Mouse (Mus musculus) testis, adult 2 months (tissue): Measurements from ENCODE around the gene Nrarp. TPM values are rescaled to one million over a fixed set of nuclear protein-coding genes. Genes with fewer than 3 reads are reported as not detected.

Source experiments
- H3K27ac ChIP-seq: fragments of 200-500 bp; 2 replicates; pipeline ENCODE4 v1.5.1; 2012; ENCODE audit warnings: low read depth, low read length; ENCODE audit not compliant: control insufficient read depth, insufficient read depth
- H3K27me3 ChIP-seq: fragments of 200-500 bp; 2 replicates; pipeline ENCODE4 v1.6.1; 2012; ENCODE audit warnings: mild to moderate bottlenecking, low read length, moderate library complexity; ENCODE audit not compliant: control insufficient read depth, insufficient read depth
- H3K36me3 ChIP-seq: fragments of 200-500 bp; 2 replicates; pipeline ENCODE4 v1.6.1; 2012; ENCODE audit warnings: mild to moderate bottlenecking, low read length; ENCODE audit not compliant: control insufficient read depth, insufficient read depth
- H3K4me1 ChIP-seq: fragments of 200-500 bp; 2 replicates; pipeline ENCODE4 v1.6.1; 2012; ENCODE audit warnings: low read length; ENCODE audit not compliant: control insufficient read depth, insufficient read depth
- H3K4me3 ChIP-seq: fragments of 200-500 bp; 2 replicates; pipeline ENCODE4 v1.5.1; 2012; ENCODE audit warnings: low read depth, mild to moderate bottlenecking, low read length, moderate library complexity, mixed read lengths; ENCODE audit not compliant: control insufficient read depth
- CTCF ChIP-seq: fragments of 200-500 bp; IDR thresholded peaks from 2 replicates; pipeline ENCODE4 v1.5.1; 2012; ENCODE audit warnings: low read depth, mild to moderate bottlenecking, inconsistent platforms, low read length, moderate library complexity; ENCODE audit not compliant: control insufficient read depth, insufficient read depth, insufficient replicate concordance
- POLR2A ChIP-seq: fragments of 200-500 bp; IDR thresholded peaks from 2 replicates; pipeline ENCODE4 v1.6.1; 2012; ENCODE audit warnings: low read depth, mild to moderate bottlenecking, inconsistent platforms, low read length, moderate library complexity; ENCODE audit not compliant: control insufficient read depth
- polyA plus RNA-seq: library from polyadenylated mRNA; depleted of rRNA; stranded (reverse); fragments of >200 nt; gene quantifications from 2 replicates; pipeline ENCODE4 v1.2.3, GENCODE M21; 2012

Nrarp gene
- polyA plus RNA-seq, 1 experiment = 3.8 TPM

DNA sequence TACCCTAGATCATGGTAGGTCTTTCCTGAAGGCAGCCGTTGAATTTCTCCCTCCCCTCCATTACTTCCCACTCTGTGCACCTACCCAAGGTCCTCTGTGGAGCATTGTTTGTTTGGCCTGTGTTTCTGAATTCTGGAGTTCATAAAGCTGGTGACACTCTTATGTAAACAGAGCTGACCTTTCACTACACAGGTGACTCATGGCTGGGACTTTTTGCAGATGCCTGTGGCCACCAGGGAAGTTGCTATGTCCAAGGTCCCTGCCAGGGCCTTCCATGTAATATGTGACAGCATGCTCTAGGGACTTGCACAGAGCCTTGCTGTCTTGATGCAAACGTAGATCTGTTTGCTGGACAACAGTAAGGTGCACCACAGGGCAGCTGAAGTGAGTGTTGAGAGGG lies 30.9 kb upstream of the Nrarp start:
- Histone ChIP-seq H3K27me3 (no peaks in the 10 kb centered on the region), H3K36me3 (no peaks in the 10 kb centered on the region), H3K4me3 (no peak overlapping the region), H3K27ac (no peak overlapping the region), H3K4me1 (no peaks in the 10 kb centered on the region)
- no peak for TF ChIP-seq POLR2A
- no peak for TF ChIP-seq CTCF

DNA sequence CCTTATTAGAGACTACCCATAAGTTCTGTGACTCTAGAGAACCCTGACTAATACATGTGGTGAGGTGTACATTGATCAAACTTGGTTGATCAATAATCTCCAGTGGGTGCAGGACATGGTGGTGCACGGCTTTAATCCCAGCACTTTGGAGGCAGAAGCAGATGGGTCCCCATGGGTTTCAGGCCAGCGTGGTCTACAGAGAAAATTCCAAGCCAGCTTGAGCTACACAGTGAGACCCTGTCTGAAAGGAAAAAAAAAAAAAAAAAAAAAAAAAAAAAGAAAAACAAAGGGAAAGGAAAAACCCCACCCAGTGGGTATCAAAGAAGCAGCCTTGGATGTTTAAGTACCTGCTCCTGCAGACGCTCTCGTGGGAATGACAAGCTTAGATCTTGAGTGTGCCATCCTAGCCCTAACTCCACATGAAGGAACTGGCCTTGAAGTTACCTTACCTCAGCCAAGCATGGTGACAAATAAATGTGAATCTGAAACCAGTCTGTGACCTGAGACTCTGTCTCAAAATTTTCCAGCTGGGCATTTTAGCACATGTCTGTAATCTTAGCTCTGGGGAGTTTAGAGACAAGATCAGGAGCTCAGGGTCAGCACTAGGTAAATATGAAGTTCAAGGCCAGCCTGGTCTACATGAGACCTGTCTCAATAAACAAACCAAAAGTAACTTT lies 29.1 kb upstream of the Nrarp start:
- H3K27ac ChIP-seq = no peak overlapping the region
- no peak for TF ChIP-seq CTCF
- no peak for TF ChIP-seq POLR2A
- no peaks in the 10 kb centered on the region for H3K4me1 ChIP-seq
- H3K4me3 ChIP-seq = no peak overlapping the region
- H3K36me3 ChIP-seq = no peaks in the 10 kb centered on the region
- no peaks in the 10 kb centered on the region for H3K27me3 ChIP-seq

DNA sequence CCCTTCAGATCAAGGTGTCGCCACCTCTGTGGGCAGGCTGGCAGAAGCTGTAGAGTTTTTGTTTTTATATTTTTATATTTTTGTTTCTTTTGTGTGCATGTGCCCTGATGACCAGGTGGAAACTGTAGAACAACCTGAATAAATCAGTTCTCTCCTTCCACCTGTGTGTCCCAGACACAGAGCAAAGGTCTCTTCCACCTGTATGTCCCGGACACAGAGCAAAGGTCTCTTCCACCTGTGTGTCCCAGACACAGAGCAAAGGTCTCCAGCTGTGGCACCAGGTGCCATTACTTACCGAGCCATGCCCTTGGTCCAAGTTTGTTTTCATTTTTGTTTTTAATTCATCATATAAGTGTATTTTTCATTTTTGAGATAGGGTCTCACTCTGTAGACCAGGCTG lies 24.4 kb upstream of the Nrarp start:
- no peaks in the 10 kb centered on the region for H3K4me1 ChIP-seq
- no peaks in the 10 kb centered on the region for H3K27me3 ChIP-seq
- H3K27ac ChIP-seq = no peak overlapping the region
- H3K36me3 ChIP-seq = no peaks in the 10 kb centered on the region
- no peak overlapping the region for H3K4me3 ChIP-seq
- TF ChIP-seq POLR2A (no peak), CTCF (no peak)

DNA sequence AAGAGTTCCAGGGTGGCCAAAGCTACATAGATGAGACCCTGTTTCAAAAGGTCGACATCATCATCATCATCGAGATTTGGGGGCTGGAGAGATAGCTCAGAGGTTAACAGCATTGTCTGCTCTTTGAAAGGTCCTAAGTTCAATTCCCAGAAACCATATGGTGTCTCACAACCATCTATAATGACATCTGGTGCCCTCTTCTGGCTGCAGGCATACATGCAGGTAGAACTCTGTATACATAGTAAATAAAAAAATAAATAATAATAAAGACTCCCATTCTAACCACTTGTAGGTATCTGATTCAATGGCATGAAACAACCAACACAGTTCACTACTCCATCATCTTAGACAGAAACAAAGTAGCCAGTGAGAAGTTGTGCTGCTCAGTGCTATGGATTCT lies 23.6 kb upstream of the Nrarp start:
- TF ChIP-seq CTCF (no peak), POLR2A (no peak)

DNA sequence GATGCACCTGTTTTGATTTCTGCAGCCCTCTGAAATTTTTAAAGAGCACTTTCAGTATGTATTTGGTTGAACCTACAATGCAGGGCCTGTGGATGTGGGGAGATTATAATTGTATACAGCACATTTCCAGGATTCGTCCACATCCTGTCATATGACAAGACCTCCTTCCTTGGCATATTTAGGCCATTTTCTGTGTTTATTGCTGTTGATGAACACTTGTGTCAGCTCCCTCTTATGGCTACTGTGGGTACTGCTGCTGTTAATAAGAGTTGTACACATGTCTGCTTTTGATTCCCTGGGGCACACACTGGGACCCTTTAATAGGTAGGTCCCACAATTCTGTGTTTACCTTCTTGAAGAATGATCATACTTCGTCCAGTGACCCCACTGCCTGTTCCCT lies 22.9 kb upstream of the Nrarp start:
- H3K27ac ChIP-seq = no peak overlapping the region
- no peak overlapping the region for H3K4me3 ChIP-seq
- no peak for TF ChIP-seq POLR2A
- TF ChIP-seq CTCF = no peak
- no peaks in the 10 kb centered on the region for H3K4me1 ChIP-seq
- H3K36me3 ChIP-seq = no peaks in the 10 kb centered on the region
- H3K27me3 ChIP-seq = no peaks in the 10 kb centered on the region

More for the DNA sequence above, 23.6 kb upstream of the Nrarp start:
- Histone ChIP-seq H3K27me3 (no peaks in the 10 kb centered on the region), H3K36me3 (no peaks in the 10 kb centered on the region), H3K27ac (no peak overlapping the region), H3K4me1 (no peaks in the 10 kb centered on the region), H3K4me3 (no peak overlapping the region)

DNA sequence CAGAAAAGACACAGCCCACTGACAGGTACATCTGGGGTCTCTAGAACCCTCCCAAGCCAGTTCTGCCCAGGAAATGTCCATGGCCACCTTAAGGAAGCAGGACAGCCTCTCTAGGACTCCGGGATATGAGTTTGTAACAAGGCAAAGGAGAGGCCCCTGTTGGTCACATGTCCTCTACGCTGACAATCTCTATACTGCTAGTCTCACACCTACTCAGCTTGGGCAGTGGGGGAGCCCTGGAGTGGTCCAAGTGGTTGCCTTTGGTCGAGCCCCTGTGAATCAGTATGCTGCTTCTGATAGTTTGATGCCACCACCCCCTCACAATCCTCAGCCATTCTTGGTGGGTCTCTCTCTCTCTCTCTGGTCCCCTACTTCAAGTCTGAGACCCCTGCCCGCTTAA lies 13.1 kb upstream of the Nrarp start:
- H3K36me3 ChIP-seq = no peaks in the 10 kb centered on the region
- peaks cover 21% of the 10 kb centered on the region for H3K4me1 ChIP-seq
- no peak overlapping the region for H3K27ac ChIP-seq
- TF ChIP-seq CTCF (no peak), POLR2A (no peak)
- H3K27me3 ChIP-seq = no peaks in the 10 kb centered on the region
- H3K4me3 ChIP-seq = peak overlapping the region; percentile 69

DNA sequence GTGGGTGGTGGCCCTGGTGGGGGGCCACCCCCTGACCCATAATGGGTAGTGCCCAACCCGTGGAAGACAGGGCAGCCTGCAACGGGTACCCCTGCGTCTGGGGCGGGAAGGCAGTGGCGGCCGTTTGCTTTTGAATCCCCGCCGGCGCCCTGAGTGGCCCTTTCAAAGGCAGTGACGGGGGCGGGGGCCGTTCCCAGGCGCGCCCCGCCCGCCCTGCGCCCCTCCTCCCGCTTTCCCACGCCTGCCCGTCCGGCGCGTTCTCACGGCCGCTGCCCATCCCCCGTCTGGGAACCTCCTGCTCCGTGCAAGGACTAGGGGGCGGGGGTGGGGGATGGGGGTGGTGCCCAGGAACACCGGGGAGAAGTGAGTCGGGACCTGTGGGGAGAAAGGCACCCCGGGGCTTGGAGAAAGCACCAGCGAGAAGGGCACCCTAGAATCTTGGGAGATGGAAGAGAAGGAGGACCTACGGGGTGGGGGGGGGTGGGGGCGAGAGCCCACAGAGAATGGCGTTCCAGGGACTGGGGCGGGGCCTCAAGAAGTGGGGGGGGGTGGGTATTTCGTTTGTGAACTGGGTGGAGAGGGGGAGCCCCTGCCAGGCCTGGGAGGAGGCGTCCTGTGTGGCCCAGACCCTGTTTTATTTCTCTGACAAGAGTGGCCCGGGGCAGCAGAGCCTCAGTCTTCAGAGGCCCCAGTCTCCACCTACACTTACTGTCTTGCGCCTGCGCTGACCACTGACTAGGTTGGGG lies 12.5 kb upstream of the Nrarp start:
- peak overlapping the region; percentile 69 for H3K4me3 ChIP-seq
- H3K36me3 ChIP-seq = no peaks in the 10 kb centered on the region
- H3K27ac ChIP-seq = no peak overlapping the region; the same call in 1 of the 2 replicates
- no peak for TF ChIP-seq CTCF
- TF ChIP-seq POLR2A = no peak
- H3K27me3 ChIP-seq = no peaks in the 10 kb centered on the region
- peaks cover 21% of the 10 kb centered on the region for H3K4me1 ChIP-seq
